Mouse (Mus musculus): ENCODE results near the gene 3830417A13Rik. TPM values are rescaled to one million over a fixed set of nuclear protein-coding genes. Genes with fewer than 3 reads are reported as not detected.

The 3830417A13Rik gene
- not detected for total RNA-seq (2023)

GRCm38 (mm10) chrX:64173248-64173647, at the start of gene 3830417A13Rik:
TSS of gene 3830417A13Rik (plus strand) at chrX:64173548.

GRCm38 (mm10) chrX:64152098-64152497, 21.2 kb upstream of the 3830417A13Rik start, which contains the start of gene Gm6760:
TSS of gene Gm6760 (minus strand) at chrX:64152198.

Other genes starting within 250 kb of the 3830417A13Rik start
- gene Gm6760, start 21.4 kb upstream of the 3830417A13Rik start, total RNA-seq (2023) = not detected
- gene Slitrk4, start 103.4 kb downstream of the 3830417A13Rik start, total RNA-seq (2023) = not detected

All from neutrophil, adult 83 days (primary cell).